Mouse (Mus musculus): ENCODE data around the gene Zfp706. TPM values are rescaled to one million over a fixed set of nuclear protein-coding genes. Genes with fewer than 3 reads are reported as not detected.
A peak's percentile ranks its signal among the peaks of the same experiment; 100 is the strongest.

Gene Zfp706
- polyA plus RNA-seq, 1 experiment from 2014 or later = 868 TPM

DNA sequence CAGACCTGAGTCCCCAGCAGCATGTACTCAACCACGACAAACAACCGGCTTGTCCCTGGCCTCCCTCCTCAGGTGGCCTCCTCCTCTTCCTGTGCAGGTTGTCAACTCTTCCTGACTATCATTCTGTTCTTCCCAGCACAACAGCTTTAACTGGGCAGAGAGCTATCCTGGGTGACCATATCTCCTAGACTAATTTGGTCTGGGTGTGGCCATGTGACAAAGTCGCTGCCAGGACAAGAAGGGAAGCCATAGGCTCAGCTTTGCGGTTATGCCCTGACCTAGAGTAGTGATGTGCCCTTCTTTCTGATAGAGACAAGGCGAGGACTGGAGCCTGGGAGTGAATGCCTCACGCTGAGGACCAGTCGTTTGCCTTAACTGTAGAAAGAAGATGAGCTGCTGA lies 33.9 kb downstream of the Zfp706 start:
- Histone ChIP-seq H3K4me1 (replicated peaks; ENCODE audit: control insufficient read depth, insufficient read depth) (no peaks in the 10 kb centered on the region), H3K27me3 (ENCODE audit: control insufficient read depth, insufficient read depth, low read length) (no peaks in the 10 kb centered on the region), H3K4me3 (ENCODE audit: low read depth, low read length) (no peak overlapping the region), H3K4me2 (replicated peaks; ENCODE audit: low read depth) (no peak overlapping the region), H3K9ac (ENCODE audit: low read length) (no peak overlapping the region), H3K27ac (replicated peaks) (no peak overlapping the region), H3K36me3 (ENCODE audit: control insufficient read depth, insufficient read depth, low read length) (no peaks in the 10 kb centered on the region), H3K9me3 (ENCODE audit: control insufficient read depth, low read length) (no peaks in the 10 kb centered on the region)
- TF ChIP-seq CTCF (IDR thresholded peaks at IDR 0.05; ENCODE audit: low read depth) = no peak
- TF ChIP-seq EP300 (optimal IDR thresholded peaks at IDR 0.05) = no peak
- DNase-seq (ENCODE audit: low spot score) = no peak
- 0 out of 2 replicates have a peak, but pooled peaks have one; percentile 18 for ATAC-seq (ENCODE audit: low FRiP score, low TSS enrichment)
- 70% methylated on average over 7 of the region's 7 CpGs for WGBS

DNA sequence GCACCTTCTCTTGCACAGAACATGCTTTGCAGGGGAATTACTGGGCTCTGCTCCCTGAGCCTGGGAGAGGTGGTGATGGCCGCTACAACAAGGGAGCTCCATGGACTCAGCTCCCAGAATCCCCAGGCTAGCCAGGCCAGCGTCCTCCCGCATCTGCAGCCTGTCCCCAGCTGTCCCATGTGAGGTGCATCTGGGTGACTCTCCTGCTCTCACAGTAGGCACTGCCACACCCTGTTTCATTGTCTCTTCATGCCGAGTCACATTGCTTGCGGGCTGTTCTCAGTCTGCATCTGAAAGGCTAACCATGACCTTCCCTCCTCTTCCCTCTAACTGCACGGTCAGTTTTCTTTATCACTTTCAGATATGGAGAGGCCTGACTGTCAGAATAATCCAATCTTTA lies 34.3 kb downstream of the Zfp706 start:
- no peak for DNase-seq (ENCODE audit: low spot score)
- Histone ChIP-seq H3K4me3 (ENCODE audit: low read depth, low read length) (no peak overlapping the region), H3K27me3 (ENCODE audit: control insufficient read depth, insufficient read depth, low read length) (no peaks in the 10 kb centered on the region), H3K4me1 (replicated peaks; ENCODE audit: control insufficient read depth, insufficient read depth) (no peaks in the 10 kb centered on the region), H3K4me2 (replicated peaks; ENCODE audit: low read depth) (no peak overlapping the region), H3K36me3 (ENCODE audit: control insufficient read depth, insufficient read depth, low read length) (no peaks in the 10 kb centered on the region), H3K9me3 (ENCODE audit: control insufficient read depth, low read length) (no peaks in the 10 kb centered on the region), H3K9ac (ENCODE audit: low read length) (no peak overlapping the region), H3K27ac (replicated peaks) (no peak overlapping the region)
- 0 out of 2 replicates have a peak, but pooled peaks have one; percentile 13 for ATAC-seq (ENCODE audit: low FRiP score, low TSS enrichment)
- TF ChIP-seq EP300 (optimal IDR thresholded peaks at IDR 0.05) (no peak), CTCF (IDR thresholded peaks at IDR 0.05; ENCODE audit: low read depth) (no peak)
- 64% methylated on average over 6 of the region's 6 CpGs for WGBS

DNA sequence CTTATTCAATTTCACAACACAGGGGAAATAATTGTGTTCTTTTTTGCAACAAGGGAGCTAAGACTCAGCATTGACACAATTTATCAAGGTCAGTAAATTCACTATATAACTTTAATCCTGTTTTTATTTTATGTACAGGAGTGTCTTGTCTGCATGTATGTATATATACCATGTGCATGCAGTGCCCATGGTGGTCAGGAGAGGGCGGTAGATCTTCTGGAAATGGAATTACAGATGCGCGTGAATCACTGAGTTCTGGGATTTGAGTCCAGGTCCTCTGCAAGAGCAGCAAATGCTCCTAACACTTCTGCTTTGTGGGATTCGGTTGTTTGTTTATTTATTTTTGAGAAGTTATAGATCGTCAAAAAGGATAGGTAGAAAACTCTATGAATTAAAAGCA lies 37.8 kb downstream of the Zfp706 start:
- 86% methylated on average over 5 of the region's 5 CpGs for WGBS
- Histone ChIP-seq H3K27me3 (ENCODE audit: control insufficient read depth, insufficient read depth, low read length) (no peaks in the 10 kb centered on the region), H3K4me3 (ENCODE audit: low read depth, low read length) (no peak overlapping the region), H3K27ac (replicated peaks) (no peak overlapping the region), H3K36me3 (ENCODE audit: control insufficient read depth, insufficient read depth, low read length) (no peaks in the 10 kb centered on the region), H3K4me2 (replicated peaks; ENCODE audit: low read depth) (no peak overlapping the region), H3K4me1 (replicated peaks; ENCODE audit: control insufficient read depth, insufficient read depth) (no peaks in the 10 kb centered on the region), H3K9ac (ENCODE audit: low read length) (no peak overlapping the region), H3K9me3 (ENCODE audit: control insufficient read depth, low read length) (no peaks in the 10 kb centered on the region)
- ATAC-seq (ENCODE audit: low FRiP score, low TSS enrichment) = no peak
- peak; percentile 53 for TF ChIP-seq CTCF (IDR thresholded peaks at IDR 0.05; ENCODE audit: low read depth)
- TF ChIP-seq EP300 (optimal IDR thresholded peaks at IDR 0.05) = no peak
- DNase-seq (ENCODE audit: low spot score) = no peak

DNA sequence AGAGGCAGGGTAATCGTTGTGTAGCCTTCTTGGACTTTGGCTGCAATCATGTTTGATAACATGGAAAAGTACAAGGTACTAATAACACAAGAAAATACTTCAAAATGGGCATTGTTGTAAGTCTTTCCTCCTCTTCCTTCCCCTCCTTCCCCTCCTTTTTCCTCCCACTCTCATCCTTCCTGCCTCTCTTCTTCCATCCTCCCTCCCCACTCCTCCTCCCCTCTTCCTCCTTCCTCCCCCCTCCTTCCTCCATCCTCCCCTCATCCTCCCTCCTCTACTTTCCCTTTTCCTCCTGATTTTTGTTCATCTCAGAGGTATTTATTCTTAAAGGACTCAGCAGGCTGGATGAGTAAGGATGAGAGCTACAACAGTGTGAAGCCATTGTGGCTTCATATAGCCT lies 39.3 kb downstream of the Zfp706 start:
- ATAC-seq (ENCODE audit: low FRiP score, low TSS enrichment) = no peak
- 58% methylated on average over 1 of the region's 1 CpGs for WGBS
- no peak for TF ChIP-seq CTCF (IDR thresholded peaks at IDR 0.05; ENCODE audit: low read depth)
- TF ChIP-seq EP300 (optimal IDR thresholded peaks at IDR 0.05) = no peak
- Histone ChIP-seq H3K9me3 (ENCODE audit: control insufficient read depth, low read length) (no peaks in the 10 kb centered on the region), H3K36me3 (ENCODE audit: control insufficient read depth, insufficient read depth, low read length) (no peaks in the 10 kb centered on the region), H3K27me3 (ENCODE audit: control insufficient read depth, insufficient read depth, low read length) (no peaks in the 10 kb centered on the region), H3K4me2 (replicated peaks; ENCODE audit: low read depth) (no peak overlapping the region), H3K9ac (ENCODE audit: low read length) (no peak overlapping the region), H3K4me3 (ENCODE audit: low read depth, low read length) (no peak overlapping the region), H3K27ac (replicated peaks) (no peak overlapping the region), H3K4me1 (replicated peaks; ENCODE audit: control insufficient read depth, insufficient read depth) (no peaks in the 10 kb centered on the region)
- no peak for DNase-seq (ENCODE audit: low spot score)

DNA sequence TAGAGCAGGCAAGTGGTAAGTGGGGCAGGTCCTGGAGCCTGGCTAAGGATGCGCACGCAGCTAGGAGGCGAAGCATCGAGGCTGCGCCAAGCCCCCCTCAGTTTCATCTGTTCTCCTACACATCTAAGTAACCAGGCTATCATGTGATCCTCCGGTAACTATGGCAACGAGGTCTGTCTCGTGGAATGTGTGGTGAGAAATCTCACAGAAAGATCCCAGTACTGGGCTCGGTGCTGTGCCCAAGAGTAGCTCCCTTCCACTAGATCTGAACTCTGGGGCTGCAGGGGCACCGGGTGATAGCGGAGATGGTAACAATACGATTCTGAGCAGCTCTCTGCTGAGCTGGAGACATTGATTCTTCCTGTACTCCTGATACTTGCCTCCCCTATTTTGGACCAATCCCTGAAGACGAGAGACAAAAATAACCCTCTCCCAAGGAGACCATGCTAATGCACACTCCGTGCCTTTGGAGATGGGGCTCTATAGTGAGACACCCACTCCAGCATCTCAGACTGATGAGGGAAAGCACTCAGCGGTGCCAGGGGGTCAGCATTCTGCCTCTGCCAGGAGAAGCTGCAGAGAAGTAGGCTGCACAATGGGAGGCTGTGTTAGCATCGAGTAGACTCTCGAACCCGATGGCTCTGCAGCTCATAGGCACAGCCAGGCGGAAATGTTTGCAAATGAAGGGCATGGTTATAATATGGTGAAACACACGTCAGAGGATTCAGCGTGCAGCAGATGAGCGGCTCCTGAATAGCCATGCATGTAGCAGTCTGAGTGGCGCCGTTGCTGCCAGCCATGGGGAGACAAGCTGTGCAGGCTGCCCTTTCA lies 40.0 kb downstream of the Zfp706 start:
- Histone ChIP-seq H3K27ac (replicated peaks) (no peak overlapping the region), H3K4me2 (replicated peaks; ENCODE audit: low read depth) (0 out of 2 replicates have a peak overlapping the region, but pooled peaks have one; percentile 14), H3K4me3 (ENCODE audit: low read depth, low read length) (no peak overlapping the region), H3K9ac (ENCODE audit: low read length) (no peak overlapping the region), H3K9me3 (ENCODE audit: control insufficient read depth, low read length) (no peaks in the 10 kb centered on the region), H3K4me1 (replicated peaks; ENCODE audit: control insufficient read depth, insufficient read depth) (no peaks in the 10 kb centered on the region), H3K36me3 (ENCODE audit: control insufficient read depth, insufficient read depth, low read length) (no peaks in the 10 kb centered on the region), H3K27me3 (ENCODE audit: control insufficient read depth, insufficient read depth, low read length) (no peaks in the 10 kb centered on the region)
- DNase-seq (ENCODE audit: low spot score) (no peak), ATAC-seq (ENCODE audit: low FRiP score, low TSS enrichment) (peak; percentile 51; the same call in 1 of the 2 replicates)
- 27% methylated on average over 24 of the region's 24 CpGs for WGBS
- TF ChIP-seq CTCF (IDR thresholded peaks at IDR 0.05; ENCODE audit: low read depth) (no peak), EP300 (optimal IDR thresholded peaks at IDR 0.05) (no peak)

DNA sequence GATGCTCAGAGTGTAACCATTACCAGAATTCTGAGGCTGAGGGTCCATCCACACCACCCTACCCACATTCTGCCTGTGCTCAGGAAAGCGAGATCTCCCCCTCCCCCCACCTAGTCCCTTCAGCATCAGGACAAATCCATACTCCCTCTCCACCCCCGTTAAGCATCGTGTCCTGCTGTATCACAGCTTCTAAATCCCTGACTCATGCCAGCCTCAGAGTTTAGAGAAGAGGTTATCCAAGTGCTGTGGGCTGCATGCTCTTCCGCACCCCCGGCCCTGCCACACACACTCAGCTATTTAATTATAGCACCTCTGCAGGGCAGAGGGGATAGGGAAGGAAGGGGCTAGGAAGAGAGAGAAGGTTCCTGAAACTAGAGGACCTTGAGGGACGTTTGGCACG lies 40.6 kb downstream of the Zfp706 start:
- DNase-seq (ENCODE audit: low spot score) (no peak), ATAC-seq (ENCODE audit: low FRiP score, low TSS enrichment) (no peak)
- Histone ChIP-seq H3K4me2 (replicated peaks; ENCODE audit: low read depth) (0 out of 2 replicates have a peak overlapping the region, but pooled peaks have one; percentile 14), H3K4me3 (ENCODE audit: low read depth, low read length) (no peak overlapping the region), H3K36me3 (ENCODE audit: control insufficient read depth, insufficient read depth, low read length) (no peaks in the 10 kb centered on the region), H3K4me1 (replicated peaks; ENCODE audit: control insufficient read depth, insufficient read depth) (no peaks in the 10 kb centered on the region), H3K27me3 (ENCODE audit: control insufficient read depth, insufficient read depth, low read length) (no peaks in the 10 kb centered on the region), H3K27ac (replicated peaks) (no peak overlapping the region), H3K9me3 (ENCODE audit: control insufficient read depth, low read length) (no peaks in the 10 kb centered on the region), H3K9ac (ENCODE audit: low read length) (no peak overlapping the region)
- no peak for TF ChIP-seq CTCF (IDR thresholded peaks at IDR 0.05; ENCODE audit: low read depth)
- no peak for TF ChIP-seq EP300 (optimal IDR thresholded peaks at IDR 0.05)
- WGBS = 41% methylated on average over 7 of the region's 7 CpGs

Data from stomach, postnatal 0 days (tissue).